Mouse (Mus musculus) Patski (cell line): ENCODE measurements around the gene Flrt1. TPM values are rescaled to one million over a fixed set of nuclear protein-coding genes. Genes with fewer than 3 reads are reported as not detected.

Experiments
- ATAC-seq: fragments of 100-300 bp; one replicate; pipeline ENCODE4 v1.8.0; 2021
- CTCF ChIA-PET: fragments of 350-600 bp; sonication (Branson Sonifier 250); formaldehyde crosslinking; loops from one replicate; lab custom pipeline; 2022; ENCODE audit warnings: inconsistent platforms; lab: Charles Lee
- POLR2A ChIA-PET: fragments of 350-600 bp; sonication (Branson Sonifier 250); formaldehyde crosslinking; loops from one replicate; lab custom pipeline; 2022; ENCODE audit warnings: antibody characterized with exemption, inconsistent platforms; lab: Charles Lee
- DNase-seq: peaks from one replicate; pipeline ENCODE4 v3.0.0-alpha.2; 2011; ENCODE audit warnings: low read depth, low spot score
- H3K27me3 ChIP-seq: fragments of 371-371 bp; one replicate; pipeline ENCODE4 v1.5.1; 2021
- CTCF ChIP-seq: fragments of 100-300 bp; IDR thresholded peaks from one replicate; pipeline ENCODE4 v1.5.1; 2021
- in situ Hi-C: fragments of 300-500 bp; cut with MboI; formaldehyde crosslinking; loops from 3 replicates; pipeline ENCODE4 v1.11.1; 2018; ENCODE audit warnings: low pct_unique_long_range_greater_than_20kb, mixed read lengths
- polyA plus RNA-seq: library from polyadenylated mRNA; unstranded; gene quantifications from one replicate; pipeline ENCODE4 v1.2.3, GENCODE M21; 2021

The Flrt1 gene
- polyA plus RNA-seq, 1 experiment from 2014 or later, result 12.6 TPM

DNA sequence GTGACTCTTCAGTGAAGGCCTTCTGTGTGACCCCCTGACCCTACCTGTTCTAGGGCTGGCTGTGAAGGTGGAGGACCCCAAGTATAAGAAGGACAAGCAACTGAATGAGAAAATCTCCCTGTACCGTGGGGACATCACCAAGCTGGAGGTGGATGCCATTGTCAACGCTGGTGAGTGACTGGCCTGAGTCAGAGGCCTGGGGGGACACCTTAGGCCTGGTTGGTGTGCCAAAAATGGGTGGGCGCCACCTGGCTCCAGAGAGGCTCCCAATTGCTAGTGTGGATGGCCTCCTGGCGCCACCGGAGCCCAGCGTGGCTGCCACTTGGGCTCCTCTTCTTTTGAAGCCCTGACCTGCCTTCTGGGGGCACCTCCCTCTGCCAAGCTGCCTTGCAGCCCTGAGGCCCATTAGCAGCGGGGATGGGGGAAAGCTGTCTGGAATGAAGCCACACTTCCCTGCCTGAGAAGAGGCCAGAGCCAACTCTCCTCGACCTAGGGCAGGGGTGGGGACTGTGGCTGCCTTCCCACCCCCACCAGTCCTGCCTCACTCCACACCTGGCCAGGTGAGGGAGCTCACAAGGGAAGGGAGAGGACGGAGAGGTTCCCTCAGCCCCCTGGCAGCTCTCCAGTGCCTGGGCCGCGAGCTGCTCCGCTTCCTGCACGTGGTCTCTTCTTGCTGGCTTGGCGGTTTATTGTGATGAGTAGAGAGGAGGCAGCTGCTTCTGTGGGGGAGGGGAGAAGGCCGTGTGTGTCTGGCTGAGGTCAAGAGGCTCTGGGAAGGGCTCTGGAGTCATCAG, 39.3 kb downstream of the Flrt1 start:
- no peak for TF ChIP-seq CTCF
- in situ Hi-C loops, result loop anchor here (5.0 kb wide), 3 partner anchors 96 to 281 kb away; no protein-coding TSS in a partner anchor
- no peak for DNase-seq
- ATAC-seq, result no peak
- H3K27me3 ChIP-seq, result no peaks in the 10 kb centered on the region
- ChIA-PET POLR2A (interaction anchor here (0.6 to 1.5 kb wide), 6 partner anchors 63 to 170 kb away, joined by 3 to 6 read pairs (median 3); partner anchors contain the start of gene Otub1), CTCF (interaction anchor here (0.7 to 1.7 kb wide), 6 partner anchors 9 to 140 kb away, joined by 3 to 6 read pairs (median 3); partner anchors contain the start of gene Otub1)

DNA sequence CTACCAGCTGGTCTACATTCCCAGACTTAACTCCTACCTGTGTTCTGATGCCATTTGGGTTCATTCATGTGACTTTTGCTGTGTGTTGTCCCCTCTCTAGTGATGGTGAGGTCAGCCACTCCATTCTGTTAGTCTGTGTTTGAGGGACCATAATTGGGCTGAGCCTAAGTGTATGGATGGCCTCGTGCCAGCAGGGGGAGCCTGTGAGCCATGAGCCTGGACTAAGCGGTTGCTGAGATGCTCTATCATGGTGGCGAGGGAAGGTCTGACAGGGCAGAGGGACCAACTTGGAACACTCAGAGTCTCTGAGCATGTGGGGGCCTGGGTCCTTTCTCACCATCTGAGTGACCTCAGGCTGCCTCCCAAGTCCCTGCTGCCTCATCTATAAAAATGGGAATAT, 41.0 kb downstream of the Flrt1 start:
- in situ Hi-C loops, result no loop called here
- DNase-seq, result no peak
- no peaks in the 10 kb centered on the region for H3K27me3 ChIP-seq
- POLR2A ChIA-PET, result no interaction called here
- CTCF ChIA-PET, result interaction anchor here (0.7 to 2.5 kb wide), 9 partner anchors 9 to 196 kb away, joined by 3 to 6 read pairs (median 3); no protein-coding TSS in a partner anchor
- TF ChIP-seq CTCF, result no peak
- peak; percentile 68 for ATAC-seq

DNA sequence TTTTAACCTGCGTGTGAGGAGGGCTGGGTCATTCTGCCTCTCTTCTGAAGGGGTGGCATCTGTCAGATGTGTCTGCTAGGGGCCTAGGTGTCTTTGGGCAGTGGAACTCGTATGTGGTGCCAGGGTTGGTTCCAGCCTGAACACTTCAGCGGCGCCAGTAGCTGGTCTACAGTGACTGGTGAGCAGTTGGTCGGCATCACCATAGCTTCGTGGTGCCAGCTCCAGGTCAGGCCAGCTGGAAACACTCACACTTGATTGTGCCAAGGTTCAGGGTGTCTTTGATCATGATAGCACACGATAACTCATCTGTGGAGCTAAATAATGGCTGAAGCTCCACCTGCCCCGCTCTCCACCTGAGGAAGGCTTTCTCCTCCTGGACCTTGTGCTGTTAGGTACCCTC, 42.6 kb downstream of the Flrt1 start:
- ChIA-PET CTCF (interaction anchor here (2.5 kb wide), 1 partner anchor 151 kb away, joined by 6 read pairs; no protein-coding TSS in a partner anchor), POLR2A (interaction anchor here (1.3 kb wide), 1 partner anchor 142 kb away, joined by 3 read pairs; no protein-coding TSS in a partner anchor)
- in situ Hi-C loops, result no loop called here
- H3K27me3 ChIP-seq, result no peaks in the 10 kb centered on the region
- DNase-seq, result no peak
- no peak for TF ChIP-seq CTCF
- ATAC-seq, result no peak

DNA sequence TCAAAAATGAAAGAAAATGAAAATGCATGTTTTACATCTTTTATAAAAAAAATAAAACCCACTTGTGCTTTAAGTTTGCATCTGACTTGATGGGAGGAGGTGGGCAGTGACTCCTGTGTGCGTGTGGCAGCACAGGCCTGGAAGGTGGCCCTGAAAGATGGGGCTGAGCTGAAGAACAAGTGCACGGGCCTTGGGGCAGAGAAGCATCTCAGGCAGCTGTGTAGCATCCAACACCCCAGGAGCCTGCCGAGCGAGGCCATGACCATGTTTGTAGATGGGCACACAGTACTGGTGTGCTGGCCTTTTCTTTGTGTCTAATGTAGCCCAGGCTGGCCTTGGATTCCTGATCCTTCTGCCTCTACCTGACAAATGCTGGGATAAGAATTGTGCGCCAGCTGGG, 43.4 kb downstream of the Flrt1 start:
- ATAC-seq, result no peak
- POLR2A ChIA-PET, result interaction anchor here (0.7 kb wide), 1 partner anchor 40 kb away, joined by 3 read pairs; no protein-coding TSS in a partner anchor
- in situ Hi-C loops, result no loop called here

DNA sequence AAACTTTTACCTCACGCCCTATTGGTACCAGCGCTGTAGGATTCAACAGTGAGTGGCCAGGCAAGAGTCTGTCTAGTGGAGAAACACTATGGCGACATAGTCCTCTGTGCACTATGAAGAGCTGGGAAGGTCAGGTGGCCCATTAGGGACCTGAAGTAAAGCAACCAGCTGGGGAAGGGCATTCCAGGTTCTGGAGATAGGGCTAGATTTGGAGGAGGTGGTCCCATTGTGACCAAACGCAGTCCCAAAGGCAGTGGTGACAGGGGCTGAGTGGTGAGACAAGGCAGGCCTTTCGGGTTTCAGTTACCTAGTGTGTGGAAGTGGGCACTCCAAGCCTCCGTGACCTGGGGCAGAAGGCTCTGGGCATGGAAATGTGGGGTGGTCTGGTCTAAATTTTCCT, 47.0 kb downstream of the Flrt1 start:
- TF ChIP-seq CTCF, result no peak
- POLR2A ChIA-PET, result interaction anchor here (0.8 to 1.0 kb wide), 2 partner anchors 9 to 109 kb away, joined by 3 read pairs; no protein-coding TSS in a partner anchor
- CTCF ChIA-PET, result interaction anchor here (0.9 to 1.4 kb wide), 8 partner anchors 9 to 250 kb away, joined by 3 to 4 read pairs (median 4); no protein-coding TSS in a partner anchor
- no peaks in the 10 kb centered on the region for H3K27me3 ChIP-seq
- ATAC-seq (no peak), DNase-seq (no peak)
- in situ Hi-C loops, result loop anchor here (5.0 kb wide), 1 partner anchor 359 kb away; the partner anchor contains the start of gene 2700081O15Rik

More for the DNA sequence above, 43.4 kb downstream of the Flrt1 start:
- no peak for TF ChIP-seq CTCF
- CTCF ChIA-PET, result no interaction called here
- no peaks in the 10 kb centered on the region for H3K27me3 ChIP-seq
- no peak for DNase-seq

DNA sequence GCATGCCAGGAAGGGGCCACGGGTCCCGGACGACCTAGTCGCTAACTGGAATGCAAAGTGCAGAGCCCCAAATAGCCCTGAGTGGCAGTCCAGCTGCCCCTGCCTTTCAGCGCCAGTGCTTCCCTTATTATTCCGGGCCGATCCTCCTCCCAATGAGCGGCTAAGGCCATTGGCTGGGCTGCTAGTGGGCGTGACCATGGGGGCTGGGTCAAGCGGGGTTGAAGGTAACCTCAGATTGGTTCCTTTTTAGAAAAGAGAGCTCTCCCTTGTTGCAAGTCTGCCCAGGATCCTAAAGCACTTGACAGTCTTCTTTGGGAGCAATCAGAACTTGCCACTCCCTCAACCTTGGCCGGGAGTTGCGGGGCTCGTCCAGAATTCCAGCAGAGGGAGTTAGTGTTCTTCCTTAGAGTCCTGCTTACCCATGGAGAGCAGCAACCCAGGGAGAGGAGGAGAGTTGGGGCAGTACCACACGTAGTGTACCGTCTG, 47.8 kb downstream of the Flrt1 start:
- TF ChIP-seq CTCF, result no peak
- ChIA-PET CTCF (interaction anchor here (0.9 to 1.4 kb wide), 9 partner anchors 10 to 251 kb away, joined by 3 to 4 read pairs (median 4); no protein-coding TSS in a partner anchor), POLR2A (interaction anchor here (0.6 to 2.1 kb wide), 5 partner anchors 9 to 1234 kb away, joined by 3 to 7 read pairs (median 3); no protein-coding TSS in a partner anchor)
- no peaks in the 10 kb centered on the region for H3K27me3 ChIP-seq
- ATAC-seq (peak; percentile 79), DNase-seq (peak; percentile 60)
- in situ Hi-C loops, result loop anchor here (5.0 kb wide), 1 partner anchor 360 kb away; the partner anchor contains the start of gene 2700081O15Rik

DNA sequence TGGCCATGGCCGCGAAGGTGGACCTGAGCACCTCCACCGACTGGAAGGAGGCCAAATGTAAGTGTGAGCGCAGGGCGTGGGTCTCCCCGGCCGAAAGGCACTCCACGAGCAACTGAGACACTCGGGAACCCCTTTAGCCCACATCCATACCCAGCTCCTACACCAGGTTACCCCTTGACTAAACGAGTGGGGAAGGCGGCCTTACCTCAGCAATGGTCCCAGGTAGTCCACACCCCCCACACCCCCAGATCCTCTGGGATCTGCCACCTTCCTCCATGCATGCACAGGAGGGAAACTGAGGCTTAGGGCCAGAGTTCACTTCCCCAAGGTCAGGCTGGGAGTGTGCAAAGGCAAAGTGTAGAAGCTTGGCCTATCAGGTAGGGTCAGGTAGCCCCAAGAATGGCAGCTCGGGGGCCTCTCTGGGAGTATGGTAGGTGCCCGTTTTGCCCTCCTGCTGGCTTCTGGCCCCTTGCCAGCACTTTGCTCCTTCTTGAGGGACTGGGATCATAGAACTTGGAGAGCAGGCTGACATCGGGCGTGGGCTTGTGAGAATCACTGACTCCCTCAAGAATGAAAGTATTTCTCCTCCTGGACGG, 48.3 kb downstream of the Flrt1 start:
- ChIA-PET CTCF (interaction anchor here (1.0 to 1.4 kb wide), 5 partner anchors 15 to 252 kb away, joined by 3 to 4 read pairs (median 3); partner anchors contain the start of gene Stip1), POLR2A (interaction anchor here (0.6 to 2.1 kb wide), 5 partner anchors 18 to 1233 kb away, joined by 3 to 7 read pairs (median 3); partner anchors contain the start of gene Cox8a)
- DNase-seq (no peak), ATAC-seq (peak; percentile 3)
- H3K27me3 ChIP-seq, result no peaks in the 10 kb centered on the region
- no peak for TF ChIP-seq CTCF
- in situ Hi-C loops, result loop anchor here (5.0 kb wide), 1 partner anchor 360 kb away; the partner anchor contains the start of gene 2700081O15Rik

DNA sequence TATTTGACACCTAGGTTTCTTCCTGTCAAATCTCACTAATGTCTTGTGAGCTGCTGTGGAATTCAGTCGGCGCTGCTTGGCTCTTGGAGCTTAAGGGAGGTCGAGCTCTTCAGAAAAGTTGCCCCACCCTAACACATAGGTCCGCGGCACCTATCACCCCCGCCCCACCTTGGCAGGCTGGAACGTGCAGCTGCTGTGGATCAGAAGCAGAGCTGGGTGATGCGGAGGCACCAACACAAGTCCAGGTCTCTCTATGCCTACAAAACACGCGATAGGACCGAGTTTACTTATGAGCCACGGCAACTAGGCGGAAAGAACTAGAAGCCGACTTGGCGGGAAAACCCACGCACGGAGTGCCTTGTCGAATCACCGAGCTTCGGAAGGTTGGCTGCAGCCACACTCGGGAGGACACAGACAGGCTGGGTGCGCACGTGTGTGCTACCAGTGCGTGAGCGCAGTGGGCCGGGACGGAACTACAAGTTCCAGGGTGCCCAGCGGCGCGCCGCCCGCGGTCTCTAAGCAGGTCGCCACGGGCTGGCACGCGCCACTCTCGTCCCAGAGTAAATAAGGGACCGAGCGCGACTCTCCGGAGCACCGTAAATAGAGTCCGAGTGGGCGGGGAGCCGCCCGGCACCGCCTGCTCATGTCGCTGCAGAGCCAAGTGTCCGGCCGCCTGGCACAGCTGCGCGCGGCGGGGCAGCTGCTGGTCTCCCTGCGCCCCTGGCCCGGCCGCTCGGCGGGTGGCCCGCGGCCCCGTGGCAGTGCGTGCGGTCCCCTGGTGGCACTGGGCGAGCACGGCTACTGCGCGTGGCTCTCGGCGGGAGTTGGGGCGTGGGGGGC, 49.1 kb downstream of the Flrt1 start, which contains the start of gene Macrod1:
Gene Macrod1, plus strand, starts transcription at position 563 of the 840 bp plus-strand sequence.
- ATAC-seq (peak; percentile 12), DNase-seq (no peak)
- CTCF ChIA-PET, result interaction anchor here (1.1 to 2.8 kb wide), 4 partner anchors 12 to 135 kb away, joined by 3 to 11 read pairs (median 6); partner anchors contain the start of gene Stip1
- POLR2A ChIA-PET, result interaction anchor here (0.7 to 2.1 kb wide), 4 partner anchors 17 to 1232 kb away, joined by 3 to 7 read pairs (median 3); partner anchors contain the start of gene Cox8a
- in situ Hi-C loops, result loop anchor here (5.0 kb wide), 1 partner anchor 361 kb away; the partner anchor contains the start of gene 2700081O15Rik
- TF ChIP-seq CTCF, result no peak
- H3K27me3 ChIP-seq, result no peaks in the 10 kb centered on the region
